In genomic region chr2:65981965-65982364, GRCm38 (mm10) we compare ENCODE assay signal across 11 mouse cellular contexts.
DNase-seq lines count a peak whose midpoint lies in the region; ATAC-seq and TF ChIP-seq lines count a peak whose summit lies in the region.
"Had no signal": no experiment of that assay in that cellular context is flagged by ENCODE, and none has a peak within 500 bp of the region (broad histone marks: within the 10 kb centered on the region; RNA-seq: fewer than 3 reads in every experiment).

No protein-coding gene starts in this region.

- no peaks in the 10 kb centered on the region for H3K9me3 ChIP-seq in heart, embryonic 12.5 days (replicated peaks)
- no peaks in the 10 kb centered on the region for H3K9me3 ChIP-seq in heart, embryonic 11.5 days (replicated peaks; ENCODE audit: control insufficient read depth, low read length)
- H3K9me3 ChIP-seq in forebrain, embryonic 16.5 days (ENCODE audit: control insufficient read depth, low read length), result no peaks in the 10 kb centered on the region
- H3K9me3 ChIP-seq in lung, embryonic 15.5 days, result no peaks in the 10 kb centered on the region
- H3K9me3 ChIP-seq in kidney, embryonic 15.5 days (replicated peaks), result no peaks in the 10 kb centered on the region

- no peak for TF ChIP-seq POLR2A in brain, embryonic 14.5 days (IDR thresholded peaks at IDR 0.05; ENCODE audit: borderline replicate concordance, extremely low read depth, insufficient read depth, insufficient read length, poor library complexity, severe bottlenecking)
- TF ChIP-seq POLR2A in kidney, adult 2 months (IDR thresholded peaks at IDR 0.05; ENCODE audit: low read depth, low read length), result no peak

- H3K9ac ChIP-seq in heart, embryonic 12.5 days, result no peak overlapping the region
- H3K9ac ChIP-seq in heart, embryonic 11.5 days (ENCODE audit: low read depth, low read length), result no peak overlapping the region
- H3K9ac ChIP-seq in forebrain, embryonic 16.5 days (replicated peaks; ENCODE audit: low read depth, low read length), result no peak overlapping the region
- H3K9ac ChIP-seq in lung, embryonic 15.5 days, result no peak overlapping the region
- no peak overlapping the region for H3K9ac ChIP-seq in kidney, embryonic 15.5 days

- TF ChIP-seq CTCF in brain, embryonic 14.5 days (IDR thresholded peaks at IDR 0.05; ENCODE audit: borderline replicate concordance, extremely low read depth, insufficient read depth, insufficient read length), result no peak
- TF ChIP-seq CTCF in kidney, adult 2 months (conservative IDR thresholded peaks at IDR 0.05; ENCODE audit: insufficient read depth, insufficient read length, low read depth, low read length), result no peak

- no peak overlapping the region for H3K27ac ChIP-seq in heart, embryonic 12.5 days (ENCODE audit: poor library complexity, severe bottlenecking)
- no peak overlapping the region for H3K27ac ChIP-seq in heart, embryonic 11.5 days (ENCODE audit: low read depth, low read length)
- no peak overlapping the region for H3K27ac ChIP-seq in forebrain, embryonic 16.5 days (ENCODE audit: low read length)
- H3K27ac ChIP-seq in lung, embryonic 15.5 days, result no peak overlapping the region
- no peak overlapping the region for H3K27ac ChIP-seq in kidney, embryonic 15.5 days
- no peak overlapping the region for H3K27ac ChIP-seq in kidney, adult 2 months (ENCODE audit: insufficient read depth, low read depth, low read length)

- peak; percentile 73 for DNase-seq in brain, embryonic 14.5 days (ENCODE audit: low read depth)
- DNase-seq in left cerebral cortex, adult 9 months (ENCODE audit: low spot score in 2 of 2), result no peak
- no peak for DNase-seq in kidney, adult 2 months
- DNase-seq: cerebellum, adult 9-11 months; heart, postnatal 14 days had no signal

- H3K27me3 ChIP-seq in heart, embryonic 12.5 days (replicated peaks), result peaks cover 62% of the 10 kb centered on the region
- peaks cover 49% of the 10 kb centered on the region for H3K27me3 ChIP-seq in heart, embryonic 11.5 days (ENCODE audit: control insufficient read depth, insufficient read depth, low read length)
- H3K27me3 ChIP-seq in forebrain, embryonic 16.5 days (replicated peaks; ENCODE audit: control insufficient read depth, insufficient read depth, low read length), result no peaks in the 10 kb centered on the region
- H3K27me3 ChIP-seq in lung, embryonic 15.5 days, result no peaks in the 10 kb centered on the region
- no peaks in the 10 kb centered on the region for H3K27me3 ChIP-seq in kidney, embryonic 15.5 days
- H3K27me3 ChIP-seq in kidney, adult 2 months (replicated peaks; ENCODE audit: control insufficient read depth, insufficient read depth, low read length), result no peaks in the 10 kb centered on the region

- H3K36me3 ChIP-seq in heart, embryonic 12.5 days, result no peaks in the 10 kb centered on the region
- no peaks in the 10 kb centered on the region for H3K36me3 ChIP-seq in heart, embryonic 11.5 days (ENCODE audit: control insufficient read depth, insufficient read depth, low read length)
- no peaks in the 10 kb centered on the region for H3K36me3 ChIP-seq in forebrain, embryonic 16.5 days (ENCODE audit: control insufficient read depth, insufficient read depth)
- no peaks in the 10 kb centered on the region for H3K36me3 ChIP-seq in lung, embryonic 15.5 days
- H3K36me3 ChIP-seq in kidney, embryonic 15.5 days, result no peaks in the 10 kb centered on the region
- no peaks in the 10 kb centered on the region for H3K36me3 ChIP-seq in kidney, adult 2 months (ENCODE audit: control insufficient read depth, insufficient read depth, low read length)

- no peak overlapping the region for H3K4me3 ChIP-seq in heart, embryonic 12.5 days
- no peak overlapping the region for H3K4me3 ChIP-seq in heart, embryonic 11.5 days (ENCODE audit: low read depth, low read length)
- no peak overlapping the region for H3K4me3 ChIP-seq in forebrain, embryonic 16.5 days (replicated peaks; ENCODE audit: low read length)
- H3K4me3 ChIP-seq in lung, embryonic 15.5 days, result no peak overlapping the region
- no peak overlapping the region for H3K4me3 ChIP-seq in kidney, embryonic 15.5 days (replicated peaks)
- H3K4me3 ChIP-seq in kidney, adult 2 months (ENCODE audit: insufficient read depth, low read depth, low read length), result no peak overlapping the region

- no peak overlapping the region for H3K4me2 ChIP-seq in heart, embryonic 12.5 days
- H3K4me2 ChIP-seq in heart, embryonic 11.5 days, result no peak overlapping the region
- no peak overlapping the region for H3K4me2 ChIP-seq in forebrain, embryonic 16.5 days (ENCODE audit: low read length)
- no peak overlapping the region for H3K4me2 ChIP-seq in lung, embryonic 15.5 days
- H3K4me2 ChIP-seq in kidney, embryonic 15.5 days, result no peak overlapping the region

- 47% methylated on average over 4 of the region's 4 CpGs for WGBS in heart, embryonic 12.5 days
- WGBS in heart, embryonic 11.5 days (ENCODE audit: insufficient replicate concordance), result 47% methylated on average over 4 of the region's 4 CpGs
- WGBS in forebrain, embryonic 16.5 days, result 45% methylated on average over 4 of the region's 4 CpGs
- 35% methylated on average over 4 of the region's 4 CpGs for WGBS in lung, embryonic 15.5 days
- WGBS in kidney, embryonic 15.5 days, result 30% methylated on average over 4 of the region's 4 CpGs
- 48% methylated on average over 4 of the region's 4 CpGs for WGBS in kidney, adult 2 months

- H3K4me1 ChIP-seq in heart, embryonic 12.5 days (replicated peaks), result peaks cover 14% of the 10 kb centered on the region
- peaks cover 6% of the 10 kb centered on the region; the same call in 1 of the 2 replicates for H3K4me1 ChIP-seq in heart, embryonic 11.5 days (ENCODE audit: control insufficient read depth, insufficient read depth, low read length)
- H3K4me1 ChIP-seq in forebrain, embryonic 16.5 days (replicated peaks; ENCODE audit: control insufficient read depth, insufficient read depth, low read length), result peaks cover 15% of the 10 kb centered on the region
- 0 out of 2 replicates have a peak, but pooled peaks cover 5% of the 10 kb centered on the region for H3K4me1 ChIP-seq in lung, embryonic 15.5 days
- H3K4me1 ChIP-seq in kidney, embryonic 15.5 days, result peaks cover 5% of the 10 kb centered on the region; the same call in 1 of the 2 replicates
- H3K4me1 ChIP-seq in kidney, adult 2 months (ENCODE audit: control insufficient read depth, insufficient read depth, low read length), result no peaks in the 10 kb centered on the region

- ATAC-seq in heart, embryonic 12.5 days (ENCODE audit: insufficient number of reproducible peaks, low FRiP score), result peak; percentile 45
- no peak; the same call in 1 of the 2 replicates for ATAC-seq in heart, embryonic 11.5 days (replicated peaks; ENCODE audit: insufficient number of reproducible peaks, low FRiP score, low TSS enrichment)
- ATAC-seq in forebrain, embryonic 16.5 days, result 0 out of 2 replicates have a peak, but pooled peaks have one; percentile 32
- peak; percentile 90 for ATAC-seq in lung, embryonic 15.5 days (ENCODE audit: borderline replicate concordance, extremely low read depth, low FRiP score, low TSS enrichment)
- no peak for ATAC-seq in kidney, embryonic 15.5 days (replicated peaks; ENCODE audit: low FRiP score)
- ATAC-seq: intestine, postnatal 0 days had no signal

Comparison
In these comparisons a context has a peak if more than half of its experiments do, and no peak if none do; other contexts are left out.
1. ATAC-seq: peak in heart, embryonic 12.5 days (single experiment), forebrain, embryonic 16.5 days (single experiment) and lung, embryonic 15.5 days (single experiment); none in heart, embryonic 11.5 days (single experiment) and kidney, embryonic 15.5 days (single experiment).